Mouse (Mus musculus) G1E (cell line): ENCODE measurements around the gene Catsperz. TPM values are rescaled to one million over a fixed set of nuclear protein-coding genes. Genes with fewer than 3 reads are reported as not detected.

Experiments used
- ATAC-seq: 2 replicates; pipeline ENCODE4 v1.8.0; 2016; ENCODE audit warnings: mild to moderate bottlenecking; ENCODE audit not compliant: insufficient number of reproducible peaks, poor library complexity, low FRiP score, severe bottlenecking; ENCODE audit errors: extremely low read depth
- DNase-seq: peaks from one replicate; pipeline ENCODE4 v3.0.0; 2012; ENCODE audit warnings: low spot score
- H3K27me3 ChIP-seq: 2 replicates; pipeline ENCODE4 v1.6.1; 2012; ENCODE audit warnings: mild to moderate bottlenecking, low read length, inconsistent platforms; ENCODE audit not compliant: insufficient read depth
- H3K36me3 ChIP-seq: replicated peaks from 2 replicates; pipeline ENCODE3; 2012; ENCODE audit warnings: mild to moderate bottlenecking, inconsistent platforms
- H3K4me1 ChIP-seq: 2 replicates; pipeline ENCODE4 v1.6.1; 2012; ENCODE audit warnings: low read depth, low read length, inconsistent platforms, mixed read lengths; ENCODE audit not compliant: insufficient read depth
- H3K4me3 ChIP-seq: 2 replicates; pipeline ENCODE4 v1.5.1; 2012; ENCODE audit warnings: low read depth, mild to moderate bottlenecking, inconsistent platforms, low read length, moderate library complexity, mixed read lengths
- H3K9me3 ChIP-seq: replicated peaks from 2 replicates; pipeline ENCODE4 v1.6.1; 2012; ENCODE audit warnings: inconsistent platforms
- CTCF ChIP-seq: IDR thresholded peaks from 2 replicates; pipeline ENCODE4 v1.5.1; 2012; ENCODE audit warnings: low read depth, low read length, inconsistent platforms, mixed read lengths
- GATA1 ChIP-seq: IDR thresholded peaks from 2 replicates; pipeline ENCODE4 v1.6.1; 2012; ENCODE audit warnings: borderline replicate concordance, low read length, inconsistent platforms, mixed read lengths
- GATA2 ChIP-seq: IDR thresholded peaks from 2 replicates; pipeline ENCODE4 v1.6.1; 2012; ENCODE audit warnings: low read depth, low read length, inconsistent platforms, borderline replicate concordance
- POLR2AphosphoS5 ChIP-seq: IDR thresholded peaks from 2 replicates; pipeline ENCODE4 v1.6.1; 2012; ENCODE audit warnings: low read depth, low read length, inconsistent platforms; ENCODE audit not compliant: insufficient replicate concordance
- TAL1 ChIP-seq: conservative IDR thresholded peaks from 2 replicates; pipeline ENCODE4 v1.6.1; 2012; ENCODE audit warnings: low read depth, low read length, inconsistent platforms, mixed read lengths
- polyA plus RNA-seq: library from polyadenylated mRNA; stranded (reverse); fragments of >175 nt; gene quantifications from 2 replicates; pipeline ENCODE4 v1.2.3, GENCODE M21; 2012
- total RNA-seq, 2 experiments: library from RNA; stranded (forward) in 1 of 2; stranded (reverse) in 1 of 2; fragments of 200-1000 nt in 1 of 2; fragments of >200 nt in 1 of 2; fragmentation: Nextera tagmentation in 1 of 2; gene quantifications; 2 replicates each; pipeline ENCODE4 v1.2.3; 2014 to 2017

Catsperz gene
- total and polyA plus RNA-seq, 3 experiments: 0.11 TPM; not detected in 2

- Histone ChIP-seq H3K36me3 (no peaks in the 10 kb centered on the region), H3K4me1 (peaks cover 23% of the 10 kb centered on the region), H3K4me3 (no peak overlapping the region), H3K27me3 (peaks cover 50% of the 10 kb centered on the region), H3K9me3 (no peaks in the 10 kb centered on the region)
- DNase-seq (no peak), ATAC-seq (no peak)
- TF ChIP-seq GATA1: no peak
- TF ChIP-seq POLR2AphosphoS5: no peak
- TF ChIP-seq CTCF: no peak
- TF ChIP-seq GATA2: no peak
- no peak for TF ChIP-seq TAL1
Measured at GRCm38 (mm10) chr19:6926559-6927255, 1.5 kb upstream of the Catsperz start.

- no peaks in the 10 kb centered on the region for H3K9me3 ChIP-seq
- TF ChIP-seq CTCF (no peak), GATA1 (no peak), POLR2AphosphoS5 (no peak), TAL1 (no peak), GATA2 (no peak)
- peaks cover 42% of the 10 kb centered on the region for H3K27me3 ChIP-seq
- DNase-seq (no peak), ATAC-seq (no peak)
- no peaks in the 10 kb centered on the region for H3K36me3 ChIP-seq
- no peak overlapping the region for H3K4me3 ChIP-seq
- peaks cover 28% of the 10 kb centered on the region for H3K4me1 ChIP-seq
Measured at GRCm38 (mm10) chr19:6925611-6926329, 590 bp upstream of the Catsperz start.

DNA sequence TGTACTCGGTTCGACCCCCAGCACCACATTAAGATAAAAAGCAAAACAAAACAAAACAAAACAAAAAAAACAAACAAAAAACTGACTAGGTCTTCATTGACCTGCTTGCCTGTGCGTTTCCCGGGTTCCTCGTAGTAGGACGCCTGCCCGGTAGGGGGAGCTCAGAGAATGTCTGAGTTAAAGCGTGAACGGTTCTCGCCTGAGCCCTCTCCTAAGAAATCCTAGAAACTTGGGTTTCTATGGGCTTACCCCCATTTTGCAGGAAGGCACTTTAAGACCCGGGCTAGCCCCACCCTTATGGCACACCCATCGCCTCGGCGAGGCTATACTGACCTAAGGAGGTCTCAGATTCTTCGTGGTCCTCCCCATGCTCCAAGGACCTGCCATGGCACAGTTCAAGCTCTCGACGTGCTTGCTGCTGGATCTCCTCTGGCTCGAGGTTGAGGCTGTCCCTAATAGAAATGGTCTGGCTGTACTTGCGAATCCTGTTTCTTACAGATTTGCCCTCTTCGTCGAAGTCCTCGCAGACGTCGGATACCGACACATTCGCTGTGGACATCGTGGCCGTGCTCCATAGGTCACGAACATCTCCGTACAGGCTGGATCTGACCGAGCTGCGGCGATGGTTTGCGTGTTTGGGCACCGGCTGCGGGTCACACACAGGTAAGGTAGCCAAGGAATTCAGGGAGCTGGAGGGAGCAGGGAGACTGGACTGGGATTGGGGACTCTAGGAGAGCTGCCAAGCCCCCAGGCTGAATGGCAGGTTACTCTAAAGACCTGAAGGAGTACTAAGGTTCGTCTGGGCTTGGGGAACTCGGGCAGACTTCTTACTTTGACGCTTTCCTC, 496 bp downstream of the Catsperz start:
- Histone ChIP-seq H3K4me3 (peak overlapping the region; percentile 2; the same call in 1 of the 2 replicates), H3K4me1 (peaks cover 39% of the 10 kb centered on the region), H3K27me3 (peaks cover 38% of the 10 kb centered on the region), H3K36me3 (peaks cover 8% of the 10 kb centered on the region), H3K9me3 (no peaks in the 10 kb centered on the region)
- no peak for DNase-seq
- ATAC-seq: no peak
- TF ChIP-seq CTCF (peak; percentile 47), GATA2 (no peak)

- Histone ChIP-seq H3K4me1 (peaks cover 45% of the 10 kb centered on the region), H3K9me3 (no peaks in the 10 kb centered on the region), H3K27me3 (peaks cover 33% of the 10 kb centered on the region), H3K36me3 (peaks cover 24% of the 10 kb centered on the region), H3K4me3 (peak overlapping the region; percentile 76; the same call in 1 of the 2 replicates)
- TF ChIP-seq GATA2 (no peak), TAL1 (no peak), CTCF (no peak), GATA1 (no peak), POLR2AphosphoS5 (no peak)
- DNase-seq: no peak
- no peak for ATAC-seq
Measured at GRCm38 (mm10) chr19:6922901-6923735, 2.1 kb downstream of the Catsperz start.

GRCm38 (mm10) chr19:6921647-6922567, 3.3 kb downstream of the Catsperz start, which contains the start of gene Esrra:
Gene Esrra, minus strand, starts transcription at chr19:6921813.
- peak; percentile 92 for ATAC-seq
- Histone ChIP-seq H3K27me3 (peaks cover 21% of the 10 kb centered on the region), H3K4me1 (peaks cover 47% of the 10 kb centered on the region), H3K9me3 (no peaks in the 10 kb centered on the region), H3K4me3 (peak within 1 kb of the TSS; percentile 76), H3K36me3 (peaks cover 34% of the 10 kb centered on the region)
- DNase-seq: peak; percentile 92
- TF ChIP-seq GATA1 (no peak), TAL1 (no peak), POLR2AphosphoS5 (no peak)
